Mouse (Mus musculus): ENCODE measurements around the gene Crip2.

The Crip2 gene

GRCm38 (mm10) chr12:113146112-113147057 lies 6.3 kb downstream of the Crip2 start, which contains the start of gene Crip1:
Gene Crip1 (plus strand): TSS chr12:113146316.
- DNase-seq (ENCODE audit: extremely low read depth, insufficient read length, low spot score) = no peak

- peak; percentile 45 for DNase-seq (ENCODE audit: extremely low read depth, insufficient read length, low spot score)
These were observed 7.4 kb downstream of the Crip2 start for GRCm38 (mm10) chr12:113147481-113147880.

GRCm38 (mm10) chr12:113148381-113149035 lies 8.5 kb downstream of the Crip2 start:
- peak; percentile 64 for DNase-seq (ENCODE audit: extremely low read depth, insufficient read length, low spot score)

- DNase-seq (ENCODE audit: extremely low read depth, insufficient read length, low spot score) = no peak
These were observed 9.3 kb downstream of the Crip2 start for GRCm38 (mm10) chr12:113149341-113149740.

- no peak for DNase-seq (ENCODE audit: extremely low read depth, insufficient read length, low spot score)
These were observed 9.9 kb downstream of the Crip2 start for GRCm38 (mm10) chr12:113149896-113150295.

GRCm38 (mm10) chr12:113150591-113150990 lies 10.6 kb downstream of the Crip2 start:
- DNase-seq (ENCODE audit: extremely low read depth, insufficient read length, low spot score) = no peak

- DNase-seq (ENCODE audit: extremely low read depth, insufficient read length, low spot score) = no peak
These were observed 11.0 kb downstream of the Crip2 start for GRCm38 (mm10) chr12:113151046-113151445.

GRCm38 (mm10) chr12:113151661-113152271 lies 11.7 kb downstream of the Crip2 start:
- no peak for DNase-seq (ENCODE audit: extremely low read depth, insufficient read length, low spot score)

- no peak for DNase-seq (ENCODE audit: extremely low read depth, insufficient read length, low spot score)
These were observed 12.2 kb downstream of the Crip2 start for GRCm38 (mm10) chr12:113152272-113152661.

- DNase-seq (ENCODE audit: extremely low read depth, insufficient read length, low spot score) = no peak
These were observed 13.0 kb downstream of the Crip2 start for GRCm38 (mm10) chr12:113152991-113153525.

- no peak for DNase-seq (ENCODE audit: extremely low read depth, insufficient read length, low spot score)
These were observed 13.9 kb downstream of the Crip2 start for GRCm38 (mm10) chr12:113153971-113154370.

- no peak for DNase-seq (ENCODE audit: extremely low read depth, insufficient read length, low spot score)
These were observed 14.7 kb downstream of the Crip2 start for GRCm38 (mm10) chr12:113154747-113155075.

- no peak for DNase-seq (ENCODE audit: extremely low read depth, insufficient read length, low spot score)
These were observed 15.2 kb downstream of the Crip2 start for GRCm38 (mm10) chr12:113155076-113155771.

GRCm38 (mm10) chr12:113155887-113156539 lies 16.0 kb downstream of the Crip2 start, which contains the start of gene Tedc1:
Gene Tedc1 (plus strand): TSS chr12:113156421.
- DNase-seq (ENCODE audit: extremely low read depth, insufficient read length, low spot score) = peak; percentile 98

- no peak for DNase-seq (ENCODE audit: extremely low read depth, insufficient read length, low spot score)
These were observed 16.5 kb downstream of the Crip2 start for GRCm38 (mm10) chr12:113156540-113156929.

- no peak for DNase-seq (ENCODE audit: extremely low read depth, insufficient read length, low spot score)
These were observed 17.0 kb downstream of the Crip2 start for GRCm38 (mm10) chr12:113157002-113157401.

- DNase-seq (ENCODE audit: extremely low read depth, insufficient read length, low spot score) = no peak
These were observed 17.5 kb downstream of the Crip2 start for GRCm38 (mm10) chr12:113157521-113157920.

- DNase-seq (ENCODE audit: extremely low read depth, insufficient read length, low spot score) = no peak
These were observed 17.9 kb downstream of the Crip2 start for GRCm38 (mm10) chr12:113157971-113158370.

GRCm38 (mm10) chr12:113163561-113164006 lies 23.5 kb downstream of the Crip2 start:
- no peak for DNase-seq (ENCODE audit: extremely low read depth, insufficient read length, low spot score)

- DNase-seq (ENCODE audit: extremely low read depth, insufficient read length, low spot score) = no peak
These were observed 28.0 kb downstream of the Crip2 start for GRCm38 (mm10) chr12:113168031-113168536.
